In the genomic region with DNA sequence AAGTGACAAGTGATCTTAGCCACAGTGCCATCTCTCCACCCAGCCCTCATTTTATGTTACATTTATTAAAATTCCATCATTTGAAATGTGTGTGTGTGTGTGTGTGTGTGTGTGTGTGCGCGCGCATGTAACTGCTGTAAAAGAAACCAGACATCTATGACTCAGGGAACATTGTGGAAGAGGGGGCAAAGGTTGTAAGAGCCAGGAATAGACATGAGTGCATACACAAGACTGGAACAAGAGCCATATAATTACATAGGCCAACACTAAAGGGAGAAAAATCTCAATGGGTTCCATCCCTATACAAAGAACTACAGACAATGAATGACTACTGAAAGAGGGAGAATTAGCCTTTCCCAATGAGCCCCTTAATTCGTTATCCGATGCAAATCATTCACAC, we compare ENCODE assay signal across 26 mouse cellular contexts.
"Had no signal": no experiment of that assay in that cellular context is flagged by ENCODE, and none has a peak within 500 bp of the region (broad histone marks: within the 10 kb centered on the region; RNA-seq: fewer than 3 reads in every experiment).

No protein-coding gene starts in this region.

- H3K4me1 ChIP-seq: heart, embryonic 13.5 days; heart, embryonic 15.5 days; hindbrain, embryonic 10.5 days; hindbrain, embryonic 12.5 days; limb, embryonic 10.5 days; limb, embryonic 12.5 days; liver, embryonic 13.5 days; liver, embryonic 15.5 days had no signal

- H3K27me3 ChIP-seq: heart, embryonic 13.5 days; heart, embryonic 15.5 days; hindbrain, embryonic 12.5 days; limb, embryonic 12.5 days; liver, embryonic 13.5 days; liver, embryonic 15.5 days had no signal

- H3K9ac ChIP-seq: heart, embryonic 13.5 days; heart, embryonic 15.5 days; hindbrain, embryonic 12.5 days; hindbrain, embryonic 14.5 days; limb, embryonic 12.5 days; liver, embryonic 13.5 days; liver, embryonic 15.5 days had no signal

- H3K27ac ChIP-seq: heart, adult 2 months; heart, embryonic 13.5 days; heart, embryonic 15.5 days; hindbrain, embryonic 10.5 days; hindbrain, embryonic 12.5 days; hindbrain, embryonic 14.5 days; hindbrain, postnatal 0 days; layer of hippocampus, adult 2 months; left cerebral cortex, adult 2 months; limb, embryonic 10.5 days; limb, embryonic 12.5 days; liver, embryonic 13.5 days; liver, embryonic 15.5 days had no signal

- H3K9me3 ChIP-seq: heart, embryonic 13.5 days; heart, embryonic 15.5 days; hindbrain, embryonic 10.5 days; hindbrain, embryonic 12.5 days; limb, embryonic 10.5 days; limb, embryonic 12.5 days; liver, embryonic 13.5 days; liver, embryonic 15.5 days had no signal

- DNase-seq: gastrocnemius, postnatal 14 days; gastrocnemius, postnatal 36 days; heart, adult 11 months; heart, adult 2 months; heart, postnatal 14 days; heart, postnatal 4 days; kidney, adult 18-20 months; kidney, adult 8-10 months; kidney, postnatal 10 days; kidney, postnatal 25 days; kidney, postnatal 4 days; liver; liver, embryonic 13.5 days had no signal

- H3K4me3 ChIP-seq: heart, adult 2 months; heart, embryonic 13.5 days; heart, embryonic 15.5 days; hindbrain, embryonic 10.5 days; hindbrain, embryonic 12.5 days; layer of hippocampus, adult 2 months; left cerebral cortex, adult 2 months; limb, embryonic 10.5 days; limb, embryonic 12.5 days; liver, embryonic 13.5 days; liver, embryonic 15.5 days had no signal

- ATAC-seq: hindbrain, postnatal 0 days had no signal

- H3K36me3 ChIP-seq: heart, embryonic 13.5 days; heart, embryonic 15.5 days; hindbrain, embryonic 10.5 days; hindbrain, embryonic 12.5 days; limb, embryonic 10.5 days; limb, embryonic 12.5 days; liver, embryonic 13.5 days; liver, embryonic 15.5 days had no signal

- H3K4me2 ChIP-seq: heart, embryonic 11.5 days; heart, embryonic 13.5 days; heart, embryonic 15.5 days; hindbrain, embryonic 12.5 days; hindbrain, embryonic 14.5 days; limb, embryonic 12.5 days; liver, embryonic 11.5 days; liver, embryonic 13.5 days; liver, embryonic 15.5 days had no signal
